Mouse (Mus musculus) neural tube, embryonic 15.5 days (tissue): ENCODE data around the gene Il4ra. TPM values are rescaled to one million over a fixed set of nuclear protein-coding genes. Genes with fewer than 3 reads are reported as not detected.

Experiments
- ATAC-seq: fragments of 200-750 bp; cut with Nextera tagmentation; 2 replicates; pipeline ENCODE4 v1.8.0; 2017; ENCODE audit warnings: mild to moderate bottlenecking, moderate TSS enrichment, moderate library complexity; ENCODE audit not compliant: low FRiP score
- H3K27ac ChIP-seq: fragments of 300-500 bp; sonication (generic); replicated peaks from 2 replicates; pipeline ENCODE4 v1.5.1; 2015; ENCODE audit warnings: mild to moderate bottlenecking, inconsistent platforms
- H3K27me3 ChIP-seq: fragments of 300-500 bp; sonication (generic); replicated peaks from 2 replicates; pipeline ENCODE4 v1.6.1; 2015; ENCODE audit warnings: inconsistent platforms
- H3K36me3 ChIP-seq: fragments of 300-500 bp; sonication (generic); 2 replicates; pipeline ENCODE4 v1.6.1; 2015; ENCODE audit warnings: inconsistent platforms
- H3K4me1 ChIP-seq: fragments of 300-500 bp; sonication (generic); 2 replicates; pipeline ENCODE4 v1.6.1; 2015; ENCODE audit warnings: inconsistent platforms
- H3K4me2 ChIP-seq: fragments of 300-500 bp; sonication (generic); 2 replicates; pipeline ENCODE4 v1.6.1; 2015; ENCODE audit warnings: inconsistent platforms, mild to moderate bottlenecking, moderate library complexity
- H3K4me3 ChIP-seq: fragments of 300-500 bp; sonication (generic); replicated peaks from 2 replicates; pipeline ENCODE4 v1.5.1; 2015; ENCODE audit warnings: mild to moderate bottlenecking, inconsistent platforms
- H3K9ac ChIP-seq: fragments of 300-500 bp; sonication (generic); replicated peaks from 2 replicates; pipeline ENCODE4 v1.6.1; 2015; ENCODE audit warnings: mild to moderate bottlenecking, inconsistent platforms
- H3K9me3 ChIP-seq: fragments of 300-500 bp; sonication (generic); replicated peaks from 2 replicates; pipeline ENCODE4 v1.6.1; 2016; ENCODE audit warnings: inconsistent platforms
- WGBS: fragments of 180-500 bp; shearing (Covaris S2); methylation state at CpG from one replicate; pipeline ENCODE4 v1.1.7; 2015; ENCODE audit warnings: mixed read lengths; 5-methylcytosine and 5-hydroxymethylcytosine counted together
- polyA plus RNA-seq: library from polyadenylated mRNA; unstranded; fragments of >200 nt; fragmentation: Nextera tagmentation; extraction: Ambion mirVana; gene quantifications from 2 replicates; pipeline ENCODE4 v1.2.1, GENCODE M21; 2015

Il4ra gene
- polyA plus RNA-seq, 1 experiment from 2014 or later: 5.3 TPM

GRCm38 (mm10) chr7:125588721-125589120 lies 36.8 kb downstream of the Il4ra start:
- Histone ChIP-seq H3K9me3 (no peaks in the 10 kb centered on the region), H3K9ac (no peak overlapping the region), H3K27me3 (no peaks in the 10 kb centered on the region), H3K4me3 (no peak overlapping the region), H3K4me1 (no peaks in the 10 kb centered on the region), H3K4me2 (no peak overlapping the region), H3K36me3 (no peaks in the 10 kb centered on the region), H3K27ac (no peak overlapping the region)
- WGBS: 89% methylated on average over 4 of the region's 4 CpGs
- no peak for ATAC-seq

GRCm38 (mm10) chr7:125589896-125590295 lies 38.0 kb downstream of the Il4ra start:
- no peaks in the 10 kb centered on the region for H3K27me3 ChIP-seq
- H3K4me2 ChIP-seq: no peak overlapping the region
- H3K9ac ChIP-seq: no peak overlapping the region
- no peak overlapping the region for H3K4me3 ChIP-seq
- no peak for ATAC-seq
- no peaks in the 10 kb centered on the region for H3K4me1 ChIP-seq
- 90% methylated on average over 7 of the region's 7 CpGs for WGBS
- H3K9me3 ChIP-seq: no peaks in the 10 kb centered on the region
- no peaks in the 10 kb centered on the region for H3K36me3 ChIP-seq
- no peak overlapping the region for H3K27ac ChIP-seq

DNA sequence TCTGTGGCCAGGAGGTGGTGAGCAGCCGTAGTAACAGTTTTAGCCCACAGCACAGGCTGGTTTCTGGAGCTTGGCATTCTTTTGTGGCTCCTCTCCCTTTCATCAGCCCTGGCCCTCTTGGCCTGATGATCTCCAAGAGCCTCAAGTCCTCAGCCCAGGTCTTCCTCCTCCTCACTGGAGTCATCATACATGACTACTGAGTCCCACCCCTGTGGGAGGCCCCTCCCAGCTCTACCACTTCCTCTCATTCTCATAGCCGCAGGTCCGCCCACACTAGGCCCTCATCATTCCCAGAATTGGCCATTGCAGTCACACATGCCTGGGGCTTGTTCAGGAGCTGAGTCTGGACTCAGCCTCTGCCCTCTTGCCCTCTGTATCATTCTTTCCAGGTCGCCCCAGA lies 41.9 kb downstream of the Il4ra start:
- Histone ChIP-seq H3K27me3 (no peaks in the 10 kb centered on the region), H3K27ac (no peak overlapping the region), H3K4me3 (no peak overlapping the region), H3K9ac (no peak overlapping the region), H3K9me3 (no peaks in the 10 kb centered on the region), H3K4me1 (no peaks in the 10 kb centered on the region), H3K36me3 (no peaks in the 10 kb centered on the region), H3K4me2 (no peak overlapping the region)
- 85% methylated on average over 4 of the region's 4 CpGs for WGBS
- ATAC-seq: no peak

DNA sequence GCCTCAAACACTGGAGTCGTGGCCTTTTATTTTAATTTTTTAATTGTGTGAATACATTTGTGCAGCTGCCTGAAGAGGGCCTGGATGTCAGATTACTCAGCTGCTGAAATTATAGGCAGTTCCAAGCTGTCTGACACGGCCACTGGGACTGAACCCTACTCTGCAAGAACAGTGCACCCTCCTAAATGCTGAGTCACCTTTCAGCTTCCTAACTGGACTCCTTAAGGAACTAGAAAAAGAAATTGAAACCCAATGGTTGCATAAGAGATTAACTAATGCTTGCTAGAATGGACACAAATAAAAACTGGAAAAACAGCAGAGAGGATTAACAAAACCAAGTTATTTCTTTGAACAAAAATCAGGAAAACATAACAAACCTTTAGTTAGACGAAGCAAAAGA lies 44.5 kb downstream of the Il4ra start:
- Histone ChIP-seq H3K9ac (no peak overlapping the region), H3K4me2 (no peak overlapping the region), H3K4me1 (no peaks in the 10 kb centered on the region), H3K9me3 (no peaks in the 10 kb centered on the region), H3K4me3 (no peak overlapping the region), H3K36me3 (no peaks in the 10 kb centered on the region), H3K27me3 (no peaks in the 10 kb centered on the region), H3K27ac (no peak overlapping the region)
- WGBS: 72% methylated on average over 3 of the region's 3 CpGs
- no peak for ATAC-seq

- Histone ChIP-seq H3K27me3 (no peaks in the 10 kb centered on the region), H3K9ac (no peak overlapping the region), H3K27ac (no peak overlapping the region), H3K36me3 (no peaks in the 10 kb centered on the region), H3K4me2 (no peak overlapping the region), H3K4me3 (no peak overlapping the region), H3K4me1 (no peaks in the 10 kb centered on the region), H3K9me3 (no peaks in the 10 kb centered on the region)
- 90% methylated on average over 9 of the region's 9 CpGs for WGBS
- ATAC-seq: no peak
These were observed 45.2 kb downstream of the Il4ra start for GRCm38 (mm10) chr7:125597083-125597482.

DNA sequence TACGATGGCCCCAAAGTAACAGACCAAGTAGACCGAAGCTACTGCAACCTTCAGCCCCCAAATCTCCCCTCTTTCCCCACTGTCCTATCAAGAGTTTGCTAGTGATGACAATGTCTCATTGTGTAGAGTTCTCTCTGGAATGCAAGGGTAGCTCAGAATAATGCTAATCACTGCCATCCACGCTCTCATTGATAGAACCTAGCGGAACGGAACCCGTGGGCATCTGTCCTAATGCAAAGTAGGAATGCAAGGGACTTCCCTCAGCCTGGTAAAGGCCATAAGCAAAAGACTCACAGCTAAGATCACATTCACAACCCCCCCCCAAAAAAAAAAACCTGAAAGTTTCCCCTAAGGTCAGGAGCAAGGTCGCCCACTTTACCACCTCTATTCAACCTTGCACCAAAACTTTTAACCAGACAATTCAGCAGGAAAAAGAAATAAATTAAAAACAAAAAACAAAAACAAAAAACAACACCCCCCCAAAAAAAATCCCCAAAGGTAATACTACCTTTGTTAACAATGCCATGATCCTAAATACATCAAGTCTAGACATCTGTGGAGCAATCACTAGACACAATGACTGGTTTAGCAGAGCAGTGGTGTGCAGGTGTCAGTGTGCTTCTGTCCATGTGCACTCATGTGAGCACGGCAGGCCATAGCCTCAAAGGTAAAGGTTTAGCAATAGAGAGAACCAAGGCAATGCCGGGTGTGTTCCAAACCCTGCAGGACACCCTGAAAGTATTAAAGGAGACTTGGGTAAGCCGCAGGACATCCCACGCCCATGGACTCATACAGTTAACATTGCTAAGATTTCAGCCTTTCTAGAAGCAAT lies 45.8 kb downstream of the Il4ra start:
- Histone ChIP-seq H3K4me1 (no peaks in the 10 kb centered on the region), H3K36me3 (no peaks in the 10 kb centered on the region), H3K4me2 (no peak overlapping the region), H3K9ac (no peak overlapping the region), H3K9me3 (no peaks in the 10 kb centered on the region), H3K27me3 (no peaks in the 10 kb centered on the region), H3K27ac (no peak overlapping the region), H3K4me3 (no peak overlapping the region)
- ATAC-seq: no peak
- 85% methylated on average over 11 of the region's 11 CpGs for WGBS

DNA sequence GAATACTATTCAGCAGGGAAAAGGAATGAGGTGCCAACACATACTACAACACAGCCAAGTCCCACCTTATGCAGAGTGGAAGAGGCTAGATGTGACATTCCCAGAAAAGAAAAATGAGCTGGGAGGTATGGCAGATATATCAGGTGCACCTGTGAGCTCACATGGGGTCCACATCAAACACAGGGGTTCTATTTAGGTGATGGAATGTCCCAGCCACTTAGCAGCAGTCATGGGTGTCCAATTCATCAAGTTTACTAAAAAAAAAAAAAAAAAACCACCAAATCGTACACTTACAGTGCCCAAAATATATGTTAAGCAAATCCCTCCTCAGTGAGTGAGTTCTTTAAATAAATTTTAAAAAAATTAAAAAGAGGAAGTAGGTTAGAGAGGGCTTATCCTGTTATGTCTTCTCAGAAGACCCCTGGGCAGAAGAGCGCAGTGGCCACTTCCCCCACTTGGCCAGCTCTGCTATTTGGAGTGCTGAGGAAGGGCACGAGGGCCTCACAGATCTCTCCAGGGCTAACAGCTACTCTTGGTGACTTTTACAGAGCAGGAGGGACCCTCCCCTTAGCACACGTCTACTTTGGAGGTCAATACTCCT lies 47.6 kb downstream of the Il4ra start:
- no peak overlapping the region for H3K9ac ChIP-seq
- no peak overlapping the region for H3K4me2 ChIP-seq
- H3K4me1 ChIP-seq: no peaks in the 10 kb centered on the region
- WGBS: 74% methylated on average over 4 of the region's 4 CpGs
- no peak for ATAC-seq
- H3K27me3 ChIP-seq: no peaks in the 10 kb centered on the region
- H3K36me3 ChIP-seq: no peaks in the 10 kb centered on the region
- no peaks in the 10 kb centered on the region for H3K9me3 ChIP-seq
- no peak overlapping the region for H3K4me3 ChIP-seq
- no peak overlapping the region for H3K27ac ChIP-seq

- no peaks in the 10 kb centered on the region for H3K4me1 ChIP-seq
These were observed 48.2 kb downstream of the Il4ra start for GRCm38 (mm10) chr7:125600136-125600535.

DNA sequence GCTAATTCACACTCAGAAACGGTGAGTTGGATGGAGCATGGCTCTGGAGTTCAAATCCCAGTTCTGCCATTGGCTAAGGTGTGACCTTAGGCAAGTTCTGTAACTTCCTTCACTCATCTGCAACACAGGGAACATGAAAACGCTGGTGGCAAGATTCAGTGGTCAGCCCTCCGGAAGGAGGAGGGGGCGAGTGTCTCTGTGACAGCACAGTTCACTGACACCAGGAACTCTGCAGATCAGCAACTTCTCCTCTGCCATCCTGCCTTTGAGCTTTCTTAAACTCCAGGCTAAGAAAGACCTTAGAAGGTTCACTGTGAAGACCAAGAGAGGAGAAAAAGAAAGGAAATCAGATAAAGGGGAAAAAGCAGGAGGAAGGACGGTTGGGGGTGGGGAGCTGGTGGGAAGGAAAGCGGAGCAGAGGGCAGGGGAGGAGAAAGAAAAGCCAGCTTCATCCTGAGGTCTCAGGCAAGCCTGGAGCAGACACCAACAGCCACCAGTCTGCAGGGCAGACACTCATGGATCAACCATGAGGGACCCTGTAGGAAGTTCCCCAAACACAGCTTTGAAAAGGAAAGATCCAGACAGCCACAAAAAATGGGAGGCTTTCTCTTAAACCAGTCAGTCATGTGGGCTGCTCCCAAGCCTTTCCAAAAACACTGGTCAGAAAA lies 48.8 kb downstream of the Il4ra start:
- H3K36me3 ChIP-seq: no peaks in the 10 kb centered on the region
- no peaks in the 10 kb centered on the region for H3K27me3 ChIP-seq
- 58% methylated on average over 6 of the region's 6 CpGs for WGBS
- H3K4me1 ChIP-seq: no peaks in the 10 kb centered on the region
- H3K9ac ChIP-seq: no peak overlapping the region
- H3K9me3 ChIP-seq: no peaks in the 10 kb centered on the region
- no peak overlapping the region for H3K4me3 ChIP-seq
- no peak for ATAC-seq
- no peak overlapping the region for H3K27ac ChIP-seq
- no peak overlapping the region for H3K4me2 ChIP-seq

More at GRCm38 (mm10) chr7:125600136-125600535, 48.2 kb downstream of the Il4ra start:
- no peaks in the 10 kb centered on the region for H3K36me3 ChIP-seq
- no peak for ATAC-seq
- no peaks in the 10 kb centered on the region for H3K9me3 ChIP-seq
- no peak overlapping the region for H3K4me2 ChIP-seq
- WGBS: 78% methylated on average over 10 of the region's 10 CpGs
- no peak overlapping the region for H3K9ac ChIP-seq
- no peak overlapping the region for H3K4me3 ChIP-seq
- no peak overlapping the region for H3K27ac ChIP-seq
- no peaks in the 10 kb centered on the region for H3K27me3 ChIP-seq

- H3K4me2 ChIP-seq: no peak overlapping the region
- H3K4me3 ChIP-seq: no peak overlapping the region
- H3K36me3 ChIP-seq: no peaks in the 10 kb centered on the region
- H3K9ac ChIP-seq: no peak overlapping the region
- no peaks in the 10 kb centered on the region for H3K9me3 ChIP-seq
- no peak overlapping the region for H3K27ac ChIP-seq
- H3K4me1 ChIP-seq: no peaks in the 10 kb centered on the region
- H3K27me3 ChIP-seq: no peaks in the 10 kb centered on the region
- ATAC-seq: no peak
- 91% methylated on average over 6 of the region's 6 CpGs for whole genome bisulfite sequencing
These were observed 49.4 kb downstream of the Il4ra start for GRCm38 (mm10) chr7:125601280-125601670.

GRCm38 (mm10) chr7:125601821-125602448 lies 50.0 kb downstream of the Il4ra start:
- H3K9me3 ChIP-seq: no peaks in the 10 kb centered on the region
- H3K36me3 ChIP-seq: no peaks in the 10 kb centered on the region
- no peak overlapping the region for H3K27ac ChIP-seq
- H3K4me3 ChIP-seq: no peak overlapping the region
- no peak overlapping the region for H3K4me2 ChIP-seq
- H3K27me3 ChIP-seq: no peaks in the 10 kb centered on the region
- 84% methylated on average over 11 of the region's 11 CpGs for WGBS
- H3K9ac ChIP-seq: no peak overlapping the region
- H3K4me1 ChIP-seq: no peaks in the 10 kb centered on the region
- no peak for ATAC-seq
